Mouse (Mus musculus) CH12F3 (cell line): ENCODE results near the gene Plau.

Experiments
- in situ Hi-C: fragments of 300-500 bp; cut with MboI; formaldehyde crosslinking; loops from 2 replicates; pipeline ENCODE4 v1.14.3; 2020; ENCODE audit warnings: low sequenced_read_pairs

The Plau gene

GRCm38 (mm10) chr14:20885091-20885888 lies 48.8 kb downstream of the Plau start:
- in situ Hi-C loops, result no loop called here

- in situ Hi-C loops, result no loop called here
Measured at GRCm38 (mm10) chr14:20886266-20886665, 49.8 kb downstream of the Plau start.

- in situ Hi-C loops, result no loop called here
Measured at GRCm38 (mm10) chr14:20887541-20888085, 51.2 kb downstream of the Plau start.

GRCm38 (mm10) chr14:20891941-20892402 lies 55.5 kb downstream of the Plau start:
- in situ Hi-C loops, result no loop called here
